Mouse (Mus musculus): ENCODE results near the gene Rrbp1.

The Rrbp1 gene

GRCm38 (mm10) chr2:144006686-144007085 is 4.4 kb downstream of the Rrbp1 start:
- DNase-seq (ENCODE audit: low spot score): no peak

- DNase-seq (ENCODE audit: low spot score): no peak
Measured at GRCm38 (mm10) chr2:144005166-144005955, 5.7 kb downstream of the Rrbp1 start.

DNA sequence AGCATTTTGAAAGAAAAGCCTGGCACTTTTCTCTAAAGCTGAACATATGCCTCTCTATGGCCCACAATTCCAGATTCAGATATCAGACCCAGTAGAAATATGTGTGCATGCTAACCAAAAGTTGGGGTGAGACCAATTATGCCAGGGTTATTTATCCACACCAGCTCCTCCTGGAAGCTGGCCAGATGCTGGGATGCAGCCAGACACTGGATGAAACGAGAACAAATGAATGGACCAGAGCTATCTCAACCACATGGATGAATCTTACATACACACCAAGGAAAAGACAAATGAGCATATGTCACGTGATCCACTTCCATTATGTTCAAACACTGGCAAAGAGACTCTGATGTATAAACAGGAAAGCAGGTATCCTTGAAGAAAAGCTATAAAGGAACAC is 7.5 kb downstream of the Rrbp1 start:
- no peak for DNase-seq (ENCODE audit: low spot score)

DNA sequence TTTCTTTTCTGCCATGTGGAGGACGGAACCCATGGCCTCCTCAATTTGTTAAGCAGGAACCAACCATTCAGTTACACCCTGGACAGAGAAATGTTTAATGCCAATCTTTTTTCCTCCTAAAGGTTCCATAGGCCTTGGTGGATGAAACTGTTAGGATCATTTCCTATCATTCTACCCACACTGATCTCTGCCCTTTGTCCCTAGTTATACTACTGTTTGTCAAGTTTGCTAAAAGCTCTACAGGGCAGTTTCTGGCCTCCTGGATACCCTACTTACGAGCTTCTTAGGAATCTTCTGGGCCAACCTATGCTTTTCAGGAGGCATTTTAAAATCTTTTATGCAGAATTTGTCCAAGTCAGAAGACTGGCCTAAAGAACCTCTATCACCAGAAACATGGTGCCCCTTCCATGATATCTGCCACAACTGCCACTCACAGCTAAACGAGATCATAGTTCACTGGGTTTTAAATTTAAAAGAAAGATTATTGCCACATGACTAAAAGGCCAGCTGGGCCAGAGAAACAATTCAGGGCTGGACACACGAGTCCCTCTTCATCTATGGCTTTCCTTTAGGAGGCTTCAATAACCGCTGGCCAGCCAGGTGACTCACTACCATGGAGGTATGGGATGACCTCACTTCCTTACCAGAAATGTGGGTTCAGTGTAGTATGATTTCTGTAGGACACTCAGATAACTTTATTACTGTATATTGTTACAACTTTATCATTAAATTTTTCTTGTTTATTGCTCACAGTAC is 8.7 kb downstream of the Rrbp1 start:
- DNase-seq (ENCODE audit: low spot score): no peak

DNA sequence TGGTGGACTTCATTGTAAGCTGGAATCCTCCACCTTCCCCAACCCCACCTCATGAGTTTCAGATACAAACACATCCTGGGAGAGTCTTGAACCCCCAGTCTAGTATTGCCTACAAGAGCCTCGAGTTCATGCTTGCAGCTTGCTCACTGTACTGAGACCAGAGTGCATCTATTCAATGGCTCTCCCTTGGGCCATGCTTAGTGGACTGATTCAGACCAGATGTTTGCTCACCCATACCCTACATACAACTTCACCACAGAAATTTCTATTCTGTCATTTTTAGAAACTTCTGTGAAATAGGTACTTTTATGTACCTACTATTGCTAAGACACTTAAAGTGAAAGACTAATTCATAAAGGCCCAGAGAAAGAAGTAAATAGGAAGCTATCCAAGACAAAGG is 18.1 kb downstream of the Rrbp1 start:
- no peak for DNase-seq (ENCODE audit: low spot score)

- no peak for DNase-seq (ENCODE audit: low spot score)
Measured at GRCm38 (mm10) chr2:143991964-143992672, 18.9 kb downstream of the Rrbp1 start.

DNA sequence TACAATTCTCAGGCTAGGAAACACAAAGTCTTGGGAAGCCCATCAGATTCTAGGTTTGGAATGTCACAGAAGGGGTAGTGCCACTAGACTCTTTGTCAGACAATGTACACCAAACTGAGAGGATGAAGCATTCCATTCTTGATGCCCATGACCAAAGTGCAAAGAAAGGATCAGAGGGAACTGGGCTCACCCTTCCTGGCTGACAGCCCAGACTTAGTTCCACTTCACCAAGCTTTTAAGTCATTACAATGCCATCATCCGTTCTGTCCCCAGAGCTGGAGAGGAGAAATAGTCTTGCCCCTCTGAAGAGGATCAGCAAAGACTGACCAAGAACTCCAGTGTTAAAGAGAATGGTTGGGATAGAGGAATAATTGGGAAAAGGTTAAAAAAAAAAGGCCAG is 20.1 kb downstream of the Rrbp1 start:
- DNase-seq (ENCODE audit: low spot score): no peak

GRCm38 (mm10) chr2:143988016-143988415 is 23.0 kb downstream of the Rrbp1 start:
- DNase-seq (ENCODE audit: low spot score): no peak

DNA sequence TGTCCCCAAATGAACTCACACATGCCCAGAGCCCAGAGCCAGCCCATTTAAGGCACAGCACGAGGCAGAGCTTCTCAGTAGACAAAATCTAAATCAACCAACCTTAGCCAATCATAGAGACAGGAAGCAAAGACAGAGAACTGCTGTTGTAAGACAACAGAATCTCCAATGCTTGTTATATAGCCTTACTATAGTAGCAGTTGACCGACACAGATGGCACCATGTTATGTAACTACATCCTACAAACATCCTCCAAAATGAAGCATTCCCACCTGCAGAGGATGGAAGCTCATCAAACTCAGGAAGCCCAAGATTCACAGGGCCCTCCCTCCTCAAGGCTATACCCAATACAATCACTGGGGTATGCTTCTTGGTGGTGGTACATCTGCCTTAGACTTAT is 23.6 kb downstream of the Rrbp1 start:
- no peak for DNase-seq (ENCODE audit: low spot score)

DNA sequence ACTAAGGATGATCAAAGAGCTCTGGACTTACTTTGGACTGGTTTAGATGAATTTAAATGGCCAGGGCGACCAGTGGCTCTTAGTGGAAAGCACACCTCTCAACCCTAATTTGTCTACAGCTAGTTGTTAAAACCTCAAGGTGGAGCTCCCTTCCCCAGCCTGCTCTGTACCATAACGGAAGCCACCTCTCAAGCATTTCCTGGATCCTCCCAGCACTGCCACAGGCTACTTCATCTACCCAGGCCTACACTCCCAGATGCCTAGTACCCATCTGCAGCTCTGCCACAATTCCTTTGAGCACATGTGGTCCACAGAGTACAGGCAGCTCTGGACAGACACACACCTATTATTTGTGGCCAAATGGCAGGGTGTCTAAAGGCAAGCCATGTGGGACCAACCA is 27.6 kb downstream of the Rrbp1 start:
- DNase-seq (ENCODE audit: low spot score): no peak

- no peak for DNase-seq (ENCODE audit: low spot score)
Measured at GRCm38 (mm10) chr2:143982901-143983300, 28.2 kb downstream of the Rrbp1 start.

GRCm38 (mm10) chr2:143982152-143982551 is 28.9 kb downstream of the Rrbp1 start:
- DNase-seq (ENCODE audit: low spot score): no peak

DNA sequence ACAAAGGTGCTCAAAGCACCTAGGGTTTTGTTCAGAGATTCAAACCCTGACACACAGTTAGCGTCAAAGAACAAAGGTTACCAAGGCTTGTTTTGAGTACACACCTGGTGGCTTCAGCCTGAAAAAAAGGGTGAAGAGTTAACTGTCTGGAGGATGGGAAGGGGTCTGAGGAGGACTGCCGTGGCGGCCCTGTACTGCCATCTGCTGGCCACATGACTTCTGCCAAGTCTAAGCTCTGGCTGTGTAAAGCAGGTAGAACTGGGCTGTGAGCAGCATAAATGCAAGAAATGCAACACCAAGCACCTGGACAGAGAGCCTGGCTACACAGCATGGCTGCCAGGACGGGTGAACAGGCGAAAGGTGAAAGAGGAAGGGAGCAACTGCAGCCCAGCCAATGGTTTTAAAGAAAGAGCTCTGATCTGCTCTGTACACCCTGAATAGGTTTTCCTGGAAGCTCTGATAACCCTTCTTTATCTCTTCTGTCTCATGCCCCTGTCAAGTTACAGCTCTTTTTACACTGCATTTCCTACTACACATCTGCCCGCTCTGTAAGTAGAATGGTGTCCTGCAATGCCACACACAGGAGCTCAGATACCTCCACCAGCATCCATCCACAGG is 30.2 kb downstream of the Rrbp1 start:
- DNase-seq (ENCODE audit: low spot score): no peak

GRCm38 (mm10) chr2:143978444-143979147 is 32.5 kb downstream of the Rrbp1 start:
- no peak for DNase-seq (ENCODE audit: low spot score)

DNA sequence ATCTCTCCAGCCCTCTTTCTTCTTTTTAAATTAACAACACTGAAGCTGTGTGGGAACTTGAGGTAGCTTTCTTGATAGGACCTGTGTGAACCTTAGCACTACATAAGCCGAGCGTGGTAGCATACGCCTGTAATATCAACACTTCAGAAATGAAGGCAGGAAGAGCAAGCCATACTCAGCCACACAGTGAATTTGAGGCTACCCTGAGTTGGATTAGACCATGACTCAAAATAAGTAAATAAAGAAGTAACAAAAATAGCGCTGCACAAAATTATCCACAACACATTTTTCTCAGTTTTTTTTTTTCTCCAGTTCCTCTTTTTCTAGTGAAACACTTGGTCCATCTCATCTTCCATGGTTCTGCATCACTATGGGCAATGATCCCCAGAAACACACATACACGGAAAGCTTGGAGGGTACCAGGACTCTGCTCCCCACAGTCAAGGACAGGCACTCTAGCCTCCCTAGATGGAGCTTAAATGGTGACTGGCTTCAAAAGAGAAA is 35.9 kb downstream of the Rrbp1 start:
- DNase-seq (ENCODE audit: low spot score): no peak

GRCm38 (mm10) chr2:143973161-143973560 is 37.9 kb downstream of the Rrbp1 start:
- DNase-seq (ENCODE audit: low spot score): no peak

GRCm38 (mm10) chr2:143971887-143972286 is 39.2 kb downstream of the Rrbp1 start:
- DNase-seq (ENCODE audit: low spot score): no peak

DNA sequence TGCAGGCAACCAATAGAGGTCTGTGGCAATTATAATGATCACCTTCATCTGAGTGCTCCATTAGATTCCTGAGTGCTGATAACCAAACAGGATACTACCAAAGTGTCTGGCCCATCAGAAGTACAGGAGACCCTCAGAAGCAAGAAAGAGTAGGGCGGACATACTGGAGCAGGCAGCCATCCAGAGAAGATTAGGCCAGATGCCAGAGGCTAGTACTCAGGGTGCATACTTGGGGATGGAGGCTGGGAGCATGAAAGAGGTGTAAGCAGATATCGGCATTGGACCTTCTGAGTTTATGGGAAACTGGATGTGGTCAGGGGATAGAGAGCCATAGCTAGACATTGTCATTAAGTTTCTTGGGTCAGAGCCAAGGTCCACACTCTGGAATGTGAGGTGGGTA is 40.2 kb downstream of the Rrbp1 start:
- no peak for DNase-seq (ENCODE audit: low spot score)

DNA sequence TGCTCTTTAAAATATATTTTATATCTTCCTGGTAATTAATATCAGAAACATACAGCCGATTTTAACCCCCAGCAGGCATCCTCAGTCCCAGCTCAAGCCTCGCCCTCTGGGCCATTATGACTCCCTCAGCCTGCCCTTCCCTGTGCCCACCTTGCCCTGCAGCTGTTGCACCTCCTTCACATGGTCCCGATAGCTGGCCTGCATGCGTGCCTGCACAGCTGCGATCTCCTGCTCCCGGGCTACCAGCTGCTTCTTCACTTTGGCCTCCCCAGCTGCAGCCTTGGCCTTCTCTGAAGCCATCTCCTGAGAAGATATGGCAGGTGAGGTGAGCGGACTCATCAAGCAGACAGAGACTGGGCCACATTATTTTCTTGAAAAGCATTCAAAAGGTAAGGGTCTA is 41.8 kb downstream of the Rrbp1 start:
- no peak for DNase-seq (ENCODE audit: low spot score)

DNA sequence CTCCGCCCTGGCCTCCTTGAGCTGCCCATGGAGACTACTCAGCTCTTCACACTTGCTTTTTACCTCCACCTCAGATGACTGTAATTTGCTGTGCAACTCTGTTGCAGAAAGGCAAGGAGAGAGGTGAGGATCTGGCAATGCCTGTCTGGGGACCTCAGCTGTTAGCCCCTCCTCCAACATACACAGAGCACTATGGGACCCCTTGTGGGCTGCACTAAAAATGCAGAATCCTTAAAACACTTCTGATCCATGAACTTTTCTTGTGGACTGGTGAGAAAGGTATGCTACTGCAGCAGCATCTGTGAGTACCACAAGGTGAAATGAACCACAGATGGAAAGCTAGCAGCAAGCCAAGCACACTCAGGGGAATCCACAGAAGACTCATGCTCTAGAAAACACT is 47.7 kb downstream of the Rrbp1 start:
- DNase-seq (ENCODE audit: low spot score): no peak

- no peak for DNase-seq (ENCODE audit: low spot score)
Measured at GRCm38 (mm10) chr2:143962192-143962591, 48.9 kb downstream of the Rrbp1 start.

DNA sequence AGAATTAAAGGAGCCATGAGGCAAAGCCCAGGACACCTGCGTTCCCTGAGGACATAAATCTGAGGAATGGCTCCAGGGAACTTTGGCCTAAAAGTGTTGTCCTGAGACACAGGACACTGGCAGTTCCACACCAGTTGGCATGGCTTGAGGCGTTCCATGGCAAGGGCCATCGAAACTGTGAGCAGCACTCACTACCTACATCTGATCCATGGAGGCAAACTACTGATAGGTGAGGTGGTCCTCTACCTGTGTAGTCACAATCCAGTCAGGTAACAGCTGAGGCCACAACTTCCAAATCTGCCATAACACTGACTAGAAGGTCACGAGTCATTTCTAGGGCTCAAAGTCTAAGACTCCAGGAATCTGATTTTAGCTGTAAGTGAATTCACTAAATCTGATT is 55.3 kb downstream of the Rrbp1 start:
- DNase-seq (ENCODE audit: low spot score): no peak
